Mouse (Mus musculus): ENCODE results near the gene Meioc.

Gene Meioc

DNA sequence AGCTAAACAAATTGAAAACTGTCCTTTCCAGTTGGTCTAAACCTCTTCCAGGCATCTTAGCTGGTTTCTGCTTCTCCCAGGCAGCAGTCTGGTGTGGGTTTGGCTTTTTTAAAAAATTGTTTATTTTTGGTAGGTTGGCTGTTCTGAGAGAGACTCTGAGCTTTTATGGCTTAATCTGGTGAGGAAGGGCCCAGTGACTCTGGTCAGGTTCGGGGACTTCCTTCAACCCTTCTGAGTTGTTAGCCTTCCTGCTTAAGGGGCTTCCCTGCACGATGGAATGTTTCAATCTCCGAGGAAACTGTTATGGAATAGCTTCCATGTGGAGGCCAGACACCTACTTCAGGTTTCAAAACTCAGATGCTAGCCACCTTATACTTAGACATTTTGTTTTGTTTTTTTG lies at the start of gene Meioc:
Meioc (plus strand) TSS at position 301 of the 400 bp plus-strand sequence.
- no peak for DNase-seq (ENCODE audit: low spot score)

DNA sequence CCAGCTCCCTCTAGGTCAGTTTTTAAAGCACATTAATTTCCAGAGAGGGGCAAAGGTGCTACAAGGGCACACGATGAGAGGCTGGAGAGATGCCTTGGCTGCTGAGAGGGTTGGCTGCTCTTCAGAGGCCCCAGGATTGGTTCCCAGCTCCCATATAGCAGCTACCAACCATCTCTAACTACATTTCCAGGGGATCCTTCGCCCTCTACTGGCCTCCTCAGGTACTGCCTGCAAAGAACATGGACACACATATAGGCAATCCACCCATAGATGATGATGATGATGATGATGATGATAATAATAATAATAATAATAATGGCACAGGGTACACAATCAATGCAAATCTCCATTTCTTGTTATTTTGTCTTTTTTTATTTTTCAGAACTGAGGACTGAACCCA lies 44.1 kb upstream of the Meioc start:
- DNase-seq (ENCODE audit: low spot score), result no peak

DNA sequence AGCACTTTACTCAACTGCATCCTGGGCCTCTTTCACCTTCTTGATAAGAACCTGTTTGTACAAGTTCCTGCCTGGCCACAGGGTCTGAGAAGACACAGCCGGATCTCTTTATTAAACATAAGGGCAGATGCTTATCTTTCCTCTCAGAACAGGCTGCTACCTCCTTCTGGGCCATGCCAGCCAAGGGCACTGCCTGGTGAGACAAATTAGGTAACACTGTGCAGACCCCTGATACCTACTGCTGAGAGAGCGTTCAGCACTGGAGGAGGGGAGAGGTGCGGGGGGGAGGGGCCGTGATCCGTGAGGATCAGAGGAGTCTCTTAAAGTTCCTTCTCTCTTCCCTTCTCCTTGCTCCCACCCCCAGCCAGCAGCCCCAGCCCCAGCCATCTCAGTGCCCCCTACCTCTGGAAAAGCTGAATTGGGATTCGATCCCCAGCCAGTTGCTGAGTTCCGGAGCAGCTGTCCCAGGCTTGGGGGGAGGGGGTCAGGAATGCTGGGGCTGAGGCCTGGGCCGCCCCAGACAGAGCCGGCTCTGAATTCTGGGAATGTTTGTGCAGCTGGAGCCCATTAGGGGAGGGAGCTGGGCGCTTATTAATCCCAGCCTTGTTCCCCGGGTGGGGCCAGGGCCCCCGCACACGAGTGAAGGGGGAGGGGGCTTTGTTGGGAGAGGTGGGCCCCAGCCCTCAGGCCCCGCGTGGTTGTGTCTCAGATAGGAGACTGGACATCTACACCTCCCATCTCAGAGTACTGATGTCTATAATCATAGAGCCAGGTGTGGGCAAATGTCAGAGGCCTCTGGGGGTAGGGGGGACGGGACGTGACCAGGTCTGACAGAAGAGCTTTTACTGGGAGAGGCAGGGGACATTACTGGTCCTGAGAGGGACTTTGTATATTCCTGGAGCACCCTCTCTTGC lies 39.4 kb upstream of the Meioc start:
- peak; percentile 31 for DNase-seq (ENCODE audit: low spot score)

DNA sequence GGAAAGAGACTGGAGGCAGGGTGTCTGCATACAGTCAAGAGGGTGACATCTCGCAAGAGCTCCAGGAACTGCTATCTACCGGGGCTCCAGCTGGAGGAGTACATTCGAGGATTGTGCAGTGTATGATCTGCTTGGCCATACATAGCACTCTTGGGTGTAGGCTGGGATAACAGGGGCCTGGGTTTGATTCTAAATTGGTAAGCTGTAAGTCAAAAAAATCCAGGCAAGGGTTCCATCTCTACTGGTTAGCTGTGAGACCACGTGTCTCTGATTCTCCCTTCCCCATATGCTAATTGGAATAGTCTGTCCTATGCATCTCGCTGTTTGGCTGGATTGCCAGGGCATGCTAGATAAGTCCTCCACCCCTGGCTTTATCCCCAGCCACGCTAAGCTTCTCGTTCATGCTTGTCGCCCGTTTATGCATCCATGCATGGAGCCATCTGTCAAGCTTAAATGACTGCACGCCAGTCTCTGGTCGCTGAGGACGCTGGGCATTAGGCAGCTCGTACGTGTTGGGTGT lies 38.6 kb upstream of the Meioc start:
- DNase-seq (ENCODE audit: low spot score), result no peak

DNA sequence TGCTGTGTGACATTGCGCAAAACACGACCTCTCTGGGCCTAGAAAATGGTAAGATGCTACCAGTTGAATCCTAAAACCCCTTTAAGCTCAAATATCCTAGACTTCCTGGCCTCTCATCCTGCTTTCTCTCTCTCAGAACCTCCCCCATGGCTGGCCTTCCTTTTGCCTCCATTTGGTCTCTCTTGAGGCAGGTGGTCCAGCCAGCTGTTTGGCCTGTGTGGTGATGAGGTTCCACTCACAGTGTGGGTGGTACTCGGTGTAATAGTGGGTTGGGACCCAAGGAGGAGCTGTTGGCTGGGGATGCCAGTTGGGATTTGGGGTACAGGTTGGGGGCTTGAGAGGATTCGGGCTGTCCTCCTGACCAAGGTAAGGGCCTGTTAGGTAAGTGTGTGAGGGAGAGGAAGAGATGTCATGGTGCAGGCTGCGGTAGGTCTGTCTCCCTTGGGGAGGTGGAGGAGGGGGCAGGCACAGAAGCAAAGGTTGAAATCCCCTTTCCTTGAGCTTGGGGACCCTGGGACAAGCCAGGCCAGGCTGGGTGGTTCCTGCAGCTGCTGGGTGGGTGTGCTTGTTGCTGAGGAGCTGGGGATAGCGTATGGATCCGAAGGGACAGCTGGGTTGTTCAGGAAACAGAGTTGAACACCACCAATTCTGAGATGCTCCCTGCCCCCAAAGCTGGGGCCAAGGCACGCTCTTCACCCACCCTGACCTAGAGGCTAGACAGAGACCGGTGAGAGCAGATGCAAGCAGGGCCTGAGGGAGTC lies 36.2 kb upstream of the Meioc start:
- DNase-seq (ENCODE audit: low spot score), result no peak

DNA sequence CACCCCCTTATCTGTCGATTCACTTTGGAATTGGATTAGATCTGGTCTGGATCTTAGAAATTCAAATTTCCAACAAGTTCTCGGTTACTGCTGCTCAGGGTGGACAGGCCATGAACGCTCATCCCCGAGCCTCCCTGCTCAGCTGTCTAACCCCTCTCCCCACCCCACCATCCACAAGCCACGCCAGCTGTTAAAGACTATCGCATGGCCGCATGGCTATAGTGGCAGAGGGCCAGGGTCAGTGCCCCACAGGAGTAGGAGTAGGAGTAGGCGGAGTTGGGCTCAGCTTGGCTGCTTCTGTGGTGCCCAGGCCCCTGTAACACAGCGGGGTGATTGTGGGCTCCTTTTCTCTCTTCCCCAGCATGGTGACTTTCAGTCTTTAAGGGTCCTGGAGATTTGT lies 35.0 kb upstream of the Meioc start:
- DNase-seq (ENCODE audit: low spot score), result no peak

DNA sequence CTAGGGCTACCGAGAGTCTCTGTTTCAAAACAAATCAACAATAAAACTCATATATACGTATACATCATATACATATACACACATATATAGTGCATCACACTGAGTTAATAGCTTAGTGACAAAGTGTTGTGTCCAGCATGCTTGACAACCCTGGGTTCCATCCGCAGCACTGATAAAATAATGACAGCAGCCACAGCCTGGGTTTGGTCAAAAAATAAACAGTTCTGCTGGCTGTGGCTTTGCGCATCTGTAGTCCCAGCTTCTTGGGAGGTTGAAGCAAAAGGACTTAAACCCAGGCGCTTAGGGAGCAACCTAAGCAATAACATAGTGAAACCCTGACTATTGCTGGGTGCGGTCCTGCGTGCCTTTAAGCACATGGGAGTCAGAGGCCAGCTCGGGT lies 34.1 kb upstream of the Meioc start:
- DNase-seq (ENCODE audit: low spot score), result no peak

DNA sequence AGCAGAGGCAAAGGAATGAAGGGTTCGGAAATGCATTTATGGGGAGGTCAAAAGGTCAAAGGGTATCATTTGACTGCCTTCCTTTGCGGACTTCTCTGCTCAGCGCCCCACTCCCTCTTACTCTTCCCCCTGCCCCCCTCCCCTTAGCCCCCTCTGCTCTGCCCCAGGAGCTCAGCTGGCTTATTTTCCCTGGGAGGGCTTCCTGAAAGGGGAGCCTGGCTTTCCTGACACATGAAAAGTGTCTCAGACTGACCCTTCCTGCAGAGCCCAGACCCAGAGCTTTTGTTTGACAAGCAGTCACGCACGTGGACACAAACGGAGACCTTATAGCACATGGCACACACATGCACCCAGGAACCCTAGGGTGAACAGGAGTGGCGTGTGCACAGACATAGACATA lies 32.8 kb upstream of the Meioc start:
- no peak for DNase-seq (ENCODE audit: low spot score)

DNA sequence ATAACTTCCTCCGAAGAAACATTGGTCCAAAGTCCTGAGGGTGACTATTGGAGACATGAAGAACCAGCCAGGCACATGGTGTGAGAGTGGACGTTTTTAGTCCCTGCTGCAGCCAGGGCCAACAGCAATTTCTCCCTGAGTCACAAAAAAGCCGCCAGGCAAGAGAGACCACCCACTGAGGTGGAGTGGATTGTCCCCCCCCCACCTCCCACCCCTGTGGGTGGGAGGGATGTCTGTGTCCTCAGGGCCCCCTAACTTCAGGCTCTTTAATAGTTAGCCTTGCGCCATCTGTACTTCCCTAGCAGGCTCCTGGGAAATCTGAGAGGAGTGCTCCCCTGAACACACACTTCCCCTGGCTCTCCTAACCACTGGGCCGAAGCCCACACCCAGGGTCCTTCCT lies 32.3 kb upstream of the Meioc start:
- DNase-seq (ENCODE audit: low spot score), result no peak

DNA sequence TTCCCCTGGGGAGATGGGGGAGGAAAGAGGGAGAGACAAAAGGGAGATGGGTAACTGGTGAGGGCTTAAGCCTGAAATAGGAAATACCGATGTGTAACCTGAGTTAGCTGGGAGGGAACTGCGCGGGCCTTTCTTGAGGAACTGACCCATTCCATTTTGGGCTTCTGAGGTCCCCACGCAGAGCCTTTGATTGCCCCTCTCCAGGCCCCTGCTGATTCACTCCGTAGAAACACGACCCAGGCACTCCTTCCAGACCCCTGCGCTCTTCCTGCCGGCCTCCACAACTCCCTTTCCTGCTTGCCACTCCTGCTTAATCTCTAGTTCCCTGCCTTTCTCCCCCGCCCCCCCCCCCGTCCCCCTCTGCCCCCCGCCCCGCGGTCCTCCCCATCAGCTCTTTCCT lies 30.8 kb upstream of the Meioc start:
- no peak for DNase-seq (ENCODE audit: low spot score)

DNA sequence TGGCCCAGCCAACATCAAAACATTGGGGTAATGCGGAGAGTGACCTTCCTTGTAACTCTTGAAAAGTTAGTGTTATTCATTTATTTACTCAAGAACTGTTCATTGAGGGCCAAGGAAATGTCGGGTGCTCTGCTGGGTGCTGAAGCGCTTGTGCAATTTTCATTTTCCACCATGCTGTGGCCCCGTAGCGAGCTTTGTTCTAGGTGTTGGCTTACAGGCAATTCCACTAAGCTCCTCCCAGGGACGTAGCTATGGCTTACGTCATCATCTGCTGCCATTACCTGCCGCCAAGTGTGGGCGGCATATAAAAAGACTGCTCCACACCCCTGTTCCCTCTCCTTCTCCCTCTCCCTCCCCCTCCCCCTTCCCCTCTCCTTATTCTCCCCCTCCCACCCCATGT lies 30.1 kb upstream of the Meioc start:
- peak; percentile 39 for DNase-seq (ENCODE audit: low spot score)

DNA sequence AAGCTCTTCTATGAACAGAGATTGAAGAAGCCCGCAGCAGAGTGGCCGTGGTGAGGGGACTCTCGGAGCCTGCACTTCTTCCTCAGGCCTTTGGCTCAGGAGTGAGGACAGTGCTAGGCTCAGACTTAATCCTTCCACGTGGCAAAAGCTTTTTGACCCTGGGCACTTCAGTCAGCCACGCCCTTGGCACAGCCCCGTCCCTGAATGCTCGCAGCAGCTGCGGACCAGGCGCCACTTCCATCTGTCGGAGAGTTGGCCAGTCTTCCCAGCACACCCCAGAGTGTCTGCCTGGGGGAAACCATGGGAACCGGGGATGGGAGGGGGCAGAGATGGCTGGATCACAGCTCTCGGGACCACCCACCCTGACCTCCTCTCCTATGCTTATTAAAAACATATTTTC lies 26.6 kb upstream of the Meioc start:
- DNase-seq (ENCODE audit: low spot score), result peak; percentile 10

DNA sequence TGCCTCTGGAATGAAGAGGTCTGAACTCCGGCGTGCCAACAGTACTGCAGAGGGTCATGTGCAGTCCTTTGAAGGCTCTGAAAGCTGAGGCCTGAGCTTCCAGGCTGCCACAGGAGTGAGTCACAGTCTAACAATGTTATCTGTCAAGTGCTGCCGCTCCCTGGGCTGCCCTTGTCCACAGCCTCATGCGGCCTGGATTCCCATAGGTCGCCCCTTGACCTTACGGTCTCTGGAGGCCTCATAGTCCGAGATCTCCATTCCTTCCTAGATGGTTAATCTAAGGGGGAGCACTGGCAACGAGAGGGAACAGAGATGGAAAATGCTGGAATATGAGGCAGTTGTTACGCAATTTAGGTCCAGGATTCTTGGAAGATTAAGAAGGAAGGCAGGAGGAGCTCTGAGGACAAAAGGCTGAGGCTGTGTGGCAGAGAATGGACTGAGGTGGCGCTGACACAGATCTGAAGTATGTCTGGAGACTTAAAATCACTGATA lies 19.6 kb upstream of the Meioc start:
- DNase-seq (ENCODE audit: low spot score), result peak; percentile 80

DNA sequence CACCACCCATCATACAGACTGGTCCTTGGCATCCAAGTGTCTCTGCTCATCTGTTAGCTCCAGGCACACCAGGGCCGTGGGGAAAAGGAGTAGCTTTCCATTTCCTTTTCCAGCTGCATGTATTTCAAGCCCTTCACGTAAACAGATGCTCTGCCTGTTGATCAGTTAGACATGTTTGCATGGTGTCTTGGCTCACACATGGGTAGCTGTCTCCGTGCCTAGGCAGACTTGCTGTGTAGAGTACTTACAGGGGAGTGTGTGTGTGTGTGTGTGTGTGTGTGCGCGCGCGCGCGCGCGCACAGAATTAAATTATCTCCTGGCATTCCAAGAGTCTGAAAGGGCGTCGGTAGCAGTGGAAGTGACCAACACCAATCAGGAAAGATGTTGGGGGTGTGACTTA lies 17.3 kb upstream of the Meioc start:
- no peak for DNase-seq (ENCODE audit: low spot score)

DNA sequence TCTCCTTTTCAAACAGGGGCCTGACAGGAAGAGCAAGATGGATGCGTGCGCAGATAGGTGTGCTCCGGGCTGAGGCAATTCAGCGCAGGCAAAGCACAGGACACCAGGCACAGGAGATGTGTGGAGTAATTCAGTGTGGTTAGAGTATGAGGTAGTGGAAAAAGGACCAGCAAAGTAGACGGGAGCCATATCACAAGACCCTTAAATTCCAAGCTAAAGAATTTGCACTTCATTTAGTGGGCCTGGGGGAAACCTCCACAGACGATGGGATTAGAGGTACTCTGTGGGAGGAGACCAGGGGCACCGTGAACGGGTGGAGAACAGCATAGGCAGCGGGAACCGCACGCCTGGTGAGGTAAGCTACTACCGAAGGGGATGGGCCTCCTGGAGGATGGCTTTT lies 15.6 kb upstream of the Meioc start:
- no peak for DNase-seq (ENCODE audit: low spot score)

DNA sequence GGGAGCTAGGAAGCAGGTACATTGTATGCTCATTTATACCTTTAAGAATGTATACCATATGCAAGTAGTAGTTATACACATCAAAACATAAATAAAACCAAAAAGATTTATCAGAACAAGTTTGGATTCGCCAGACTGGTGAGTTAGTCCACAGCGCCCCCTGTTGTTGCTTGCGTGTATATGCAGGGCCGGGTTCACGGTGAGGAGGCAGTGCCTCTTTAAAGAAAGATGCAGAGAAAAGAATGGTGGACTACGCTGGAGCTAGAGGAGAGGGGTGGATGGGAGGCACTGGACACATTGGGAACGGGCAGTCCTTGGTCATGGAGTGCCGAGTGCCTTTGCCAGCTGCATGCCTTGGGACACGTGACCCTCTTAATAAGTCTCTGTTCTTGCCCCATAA lies 12.1 kb upstream of the Meioc start:
- peak; percentile 57 for DNase-seq (ENCODE audit: low spot score)

DNA sequence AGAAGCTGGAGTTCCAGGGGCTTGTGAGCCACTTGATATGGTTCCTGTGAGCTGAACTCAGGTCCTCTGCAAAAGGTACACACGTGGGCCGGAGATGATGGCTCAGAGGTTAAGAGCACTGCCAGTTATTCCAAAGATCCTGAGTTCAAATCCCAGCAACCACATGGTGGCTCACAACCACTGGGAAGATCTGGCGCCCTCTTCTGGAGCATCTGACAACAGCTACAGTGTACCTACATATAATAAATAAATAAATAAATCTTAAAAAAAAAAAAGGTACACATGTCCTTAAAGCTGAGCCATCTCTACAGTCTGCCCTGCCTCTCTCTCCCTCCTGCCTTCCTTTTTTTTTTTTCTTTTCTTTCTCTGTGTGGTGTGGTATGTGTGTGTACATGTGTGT lies 10.7 kb upstream of the Meioc start:
- DNase-seq (ENCODE audit: low spot score), result no peak

DNA sequence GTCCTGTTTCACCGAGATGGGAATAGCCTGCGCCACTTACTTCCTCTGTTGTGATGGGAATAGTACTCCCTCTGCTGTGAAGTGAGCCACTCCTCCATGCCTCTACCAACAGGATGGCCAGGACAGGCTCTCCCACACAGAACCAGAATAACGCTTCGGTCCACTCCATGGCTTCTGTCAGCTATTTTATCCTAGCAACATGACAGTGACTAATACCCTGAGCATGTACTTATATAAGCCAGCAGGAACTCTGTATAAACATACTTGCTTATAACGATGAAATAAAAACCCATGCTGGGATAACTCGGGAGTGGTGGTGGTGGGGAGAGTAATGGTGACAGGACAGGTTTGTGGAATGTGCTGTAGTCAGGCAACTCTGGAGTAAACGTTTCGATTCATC lies 7.6 kb upstream of the Meioc start:
- DNase-seq (ENCODE audit: low spot score), result no peak

DNA sequence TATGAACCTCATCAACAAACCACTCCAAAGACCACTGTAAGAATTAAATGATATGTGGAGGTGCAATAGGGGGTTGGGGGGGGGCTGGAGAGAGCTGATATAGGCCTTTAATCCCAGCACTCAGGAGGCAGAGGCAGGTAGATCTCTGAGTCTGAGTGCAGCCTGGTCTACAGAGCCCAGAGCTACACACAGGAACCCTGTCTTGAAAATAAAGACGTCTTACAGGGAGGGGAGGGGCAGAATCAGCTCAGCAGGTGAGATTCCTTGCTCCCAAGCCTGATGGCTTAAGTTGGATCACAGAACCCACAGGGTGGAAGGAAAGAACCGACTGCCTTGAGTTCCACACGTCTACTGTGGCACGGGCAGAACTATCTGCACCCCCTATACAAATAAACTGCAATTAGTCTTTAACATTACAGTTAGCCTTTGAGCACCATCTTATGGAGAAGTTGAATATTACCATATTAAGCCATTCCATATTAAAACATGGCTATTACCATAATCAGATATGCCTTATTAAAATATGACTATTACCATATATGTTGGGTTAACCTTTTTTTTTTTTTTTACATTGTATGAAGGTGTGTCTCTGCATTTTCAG lies 7.1 kb upstream of the Meioc start:
- DNase-seq (ENCODE audit: low spot score), result no peak

DNA sequence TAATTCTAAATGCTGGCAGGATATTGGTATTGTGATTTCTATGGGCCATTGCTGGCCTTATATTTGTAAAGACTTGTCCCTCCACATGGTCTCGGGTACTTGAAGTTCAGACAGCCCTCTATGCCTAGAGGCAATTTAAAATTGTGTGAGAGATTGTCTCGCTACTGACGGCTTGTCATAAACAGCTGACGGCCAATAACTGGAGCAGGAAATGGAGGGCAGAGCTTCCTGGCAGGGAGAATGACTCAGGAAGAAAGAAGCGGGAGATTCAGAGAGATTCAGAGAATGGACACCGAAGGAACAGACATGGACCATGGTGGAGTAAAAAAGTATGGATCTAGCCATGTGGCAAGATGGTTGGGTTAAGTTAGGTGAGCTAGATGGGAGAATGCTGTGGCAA lies 6.6 kb upstream of the Meioc start:
- no peak for DNase-seq (ENCODE audit: low spot score)

DNA sequence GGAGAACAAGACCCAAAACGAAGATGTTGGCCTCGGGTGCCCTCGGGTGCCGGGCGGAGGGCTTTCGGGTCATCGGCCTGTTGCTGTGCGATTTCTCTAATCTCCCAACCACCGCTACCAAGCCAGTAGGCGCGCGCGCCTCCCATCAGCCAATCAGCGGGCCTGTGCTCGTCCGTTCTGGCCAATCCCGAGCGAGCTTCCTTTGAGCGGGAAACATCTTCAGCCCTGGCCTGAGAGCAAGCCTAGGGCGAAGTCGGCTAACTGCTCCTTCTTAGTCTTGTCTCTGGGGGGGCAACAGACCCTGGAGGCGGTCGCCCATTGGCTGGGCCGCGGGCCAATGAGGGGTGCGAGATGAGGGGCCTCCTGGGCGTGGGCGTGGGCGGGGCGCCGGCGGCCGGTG lies 1.6 kb downstream of the Meioc start:
- DNase-seq (ENCODE audit: low spot score), result no peak

DNA sequence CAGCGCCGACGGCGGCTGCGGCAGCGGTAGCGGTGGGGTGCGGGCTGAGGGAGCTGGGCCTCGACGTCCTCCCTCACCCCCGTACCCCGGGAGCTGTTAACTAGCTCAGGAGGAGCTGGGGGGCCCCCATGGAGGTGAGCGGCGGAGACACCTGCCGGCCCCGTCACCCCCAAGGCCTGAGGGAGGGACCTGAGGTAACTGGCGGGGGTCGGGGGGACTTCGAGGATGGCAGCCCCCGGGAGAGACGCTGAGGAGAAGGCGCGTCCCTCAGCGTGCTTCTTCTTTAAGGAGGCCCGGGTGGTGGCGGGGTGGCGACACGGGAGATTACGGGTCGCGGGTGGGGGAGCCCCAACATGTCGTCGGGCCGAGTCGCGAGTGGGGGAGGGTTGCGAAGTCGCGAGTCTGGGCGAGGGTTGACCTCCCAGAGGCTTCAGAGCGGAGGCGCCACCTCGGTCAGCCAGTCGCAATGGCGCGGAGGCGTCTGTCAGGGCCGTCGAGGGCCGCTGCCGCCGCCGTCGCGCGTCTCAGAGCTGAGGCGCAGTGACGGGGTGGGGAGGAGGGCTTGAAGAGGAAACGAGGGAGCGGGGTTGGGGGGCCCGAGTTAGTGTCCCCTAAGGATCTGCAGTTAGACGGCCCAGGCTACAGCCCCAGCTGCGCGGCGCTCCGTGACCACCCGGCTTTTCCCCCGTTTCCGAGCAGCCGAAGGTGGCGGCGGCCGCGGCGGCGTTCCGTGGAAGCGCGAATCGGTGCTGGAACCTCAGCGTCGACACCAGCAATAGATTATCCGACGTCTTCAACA lies 2.3 kb downstream of the Meioc start:
- no peak for DNase-seq (ENCODE audit: low spot score)
